Mouse (Mus musculus): ENCODE data around the gene Mcub.

- TF ChIP-seq POLR2A (IDR thresholded peaks at IDR 0.05; ENCODE audit: low read depth, low read length): no peak
- TF ChIP-seq CTCF (conservative IDR thresholded peaks at IDR 0.05; ENCODE audit: insufficient read depth, insufficient read length, low read depth, low read length): no peak
Observed at GRCm38 (mm10) chr3:129885577-129885976, 84.4 kb downstream of the Mcub start.

Measured in kidney, adult 2 months (tissue).